Mouse (Mus musculus): Measurements from ENCODE around the gene Cd274. TPM values are rescaled to one million over a fixed set of nuclear protein-coding genes. Genes with fewer than 3 reads are reported as not detected.

Gene Cd274
- polyA plus RNA-seq, 1 experiment from 2014 or later = 0.18 TPM

DNA sequence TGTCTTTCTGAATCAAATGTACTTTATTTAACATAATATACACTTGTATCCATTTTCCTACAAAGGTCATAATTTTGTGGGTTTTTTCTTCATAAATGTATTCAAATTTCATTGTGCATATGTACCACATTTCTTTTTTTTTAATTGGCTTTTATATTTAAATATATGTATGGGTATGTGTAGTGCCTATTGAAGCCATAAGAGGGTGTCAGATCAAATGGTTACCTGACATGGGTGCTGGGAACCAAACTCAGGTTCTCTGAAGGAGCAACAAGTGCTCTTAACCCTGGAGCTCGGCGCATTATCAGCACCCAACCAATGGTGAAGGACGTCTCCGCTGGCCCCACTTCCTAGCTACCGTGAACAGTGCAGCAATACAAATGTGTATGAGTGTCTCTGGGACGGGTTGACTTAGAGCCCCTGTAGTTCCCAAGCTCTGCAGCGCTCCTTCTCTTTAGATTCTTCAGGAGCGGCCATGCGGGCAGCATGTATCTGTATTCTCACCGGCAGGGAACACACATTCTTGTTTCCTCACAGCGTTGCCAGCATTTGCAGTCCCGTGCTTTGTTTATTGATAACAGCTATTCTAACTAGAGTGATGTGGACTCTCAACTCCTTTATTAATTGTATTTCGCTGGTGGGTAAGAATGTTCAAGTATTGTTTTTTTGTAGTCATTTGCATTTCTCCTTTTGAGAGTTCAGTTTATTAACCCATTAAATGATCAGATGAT lies 40.3 kb upstream of the Cd274 start:
- no peak for ATAC-seq (replicated peaks; ENCODE audit: low FRiP score, low read depth)

DNA sequence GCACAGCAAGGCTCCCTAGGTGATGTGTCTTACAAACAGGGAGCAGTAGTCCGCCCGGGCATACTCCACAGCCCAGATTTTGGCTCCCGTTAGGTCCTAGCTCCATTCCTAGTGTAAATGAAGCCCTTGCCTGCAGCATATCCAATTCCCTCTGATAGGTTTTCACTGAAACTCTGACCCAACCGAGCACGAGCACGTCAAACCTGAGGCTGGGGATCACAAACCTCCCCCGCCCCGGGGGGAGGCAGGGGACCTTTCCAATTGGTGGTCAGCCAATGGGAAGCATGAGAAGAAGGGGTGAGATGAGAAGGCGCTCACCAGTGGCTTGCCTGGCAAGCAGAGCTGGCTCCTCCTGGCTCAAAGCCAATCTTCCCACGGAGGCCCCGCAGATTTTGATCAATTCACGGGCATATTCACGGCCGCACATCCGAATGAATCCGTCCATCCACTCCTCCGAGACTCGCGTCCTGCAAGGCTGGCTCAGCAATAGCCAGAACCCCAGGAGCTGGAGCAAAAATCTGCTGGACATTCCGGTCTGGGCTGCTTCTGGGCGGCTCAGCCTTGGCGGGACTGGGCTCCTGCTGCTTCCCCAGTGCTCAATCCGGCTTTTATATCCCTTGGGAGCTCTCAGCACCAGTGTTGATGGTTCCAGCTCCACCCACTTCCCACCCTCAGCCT lies 33.0 kb upstream of the Cd274 start, which contains the start of gene Rln1:
Gene Rln1, minus strand, starts transcription at position 603 of the 678 bp plus-strand sequence.
- 4% methylated on average over 23 of the region's 23 CpGs for WGBS
- Histone ChIP-seq H3K4me2 (ENCODE audit: low read length) (peak within 1 kb of the TSS; percentile 67), H3K4me1 (replicated peaks; ENCODE audit: insufficient read depth, low read length) (peaks cover 5% of the 10 kb centered on the region; the same call in 1 of the 2 replicates), H3K9ac (ENCODE audit: low read depth, low read length) (peak within 1 kb of the TSS; percentile 25), H3K36me3 (ENCODE audit: insufficient read depth, low read length) (no peaks in the 10 kb centered on the region), H3K9me3 (replicated peaks; ENCODE audit: low read length) (no peaks in the 10 kb centered on the region), H3K27me3 (ENCODE audit: insufficient read depth, low read length) (no peaks in the 10 kb centered on the region), H3K27ac (no peak within 1 kb of the TSS), H3K4me3 (replicated peaks; ENCODE audit: low read depth, low read length) (peak within 1 kb of the TSS; percentile 35)
- ATAC-seq (replicated peaks; ENCODE audit: low FRiP score, low read depth) (peak; percentile 82), DNase-seq (ENCODE audit: low spot score) (peak; percentile 65)
- no peak for TF ChIP-seq CTCF (IDR thresholded peaks at IDR 0.05; ENCODE audit: low read depth)

More for the DNA sequence above, 40.3 kb upstream of the Cd274 start:
- Histone ChIP-seq H3K36me3 (ENCODE audit: insufficient read depth, low read length) (no peaks in the 10 kb centered on the region), H3K27ac (no peak overlapping the region), H3K4me1 (replicated peaks; ENCODE audit: insufficient read depth, low read length) (no peaks in the 10 kb centered on the region), H3K9ac (ENCODE audit: low read depth, low read length) (no peak overlapping the region), H3K4me3 (replicated peaks; ENCODE audit: low read depth, low read length) (no peak overlapping the region), H3K27me3 (ENCODE audit: insufficient read depth, low read length) (no peaks in the 10 kb centered on the region), H3K4me2 (ENCODE audit: low read length) (no peak overlapping the region), H3K9me3 (replicated peaks; ENCODE audit: low read length) (no peaks in the 10 kb centered on the region)
- WGBS = 83% methylated on average over 13 of the region's 13 CpGs
- no peak for DNase-seq (ENCODE audit: low spot score)
- TF ChIP-seq CTCF (IDR thresholded peaks at IDR 0.05; ENCODE audit: low read depth) = no peak

DNA sequence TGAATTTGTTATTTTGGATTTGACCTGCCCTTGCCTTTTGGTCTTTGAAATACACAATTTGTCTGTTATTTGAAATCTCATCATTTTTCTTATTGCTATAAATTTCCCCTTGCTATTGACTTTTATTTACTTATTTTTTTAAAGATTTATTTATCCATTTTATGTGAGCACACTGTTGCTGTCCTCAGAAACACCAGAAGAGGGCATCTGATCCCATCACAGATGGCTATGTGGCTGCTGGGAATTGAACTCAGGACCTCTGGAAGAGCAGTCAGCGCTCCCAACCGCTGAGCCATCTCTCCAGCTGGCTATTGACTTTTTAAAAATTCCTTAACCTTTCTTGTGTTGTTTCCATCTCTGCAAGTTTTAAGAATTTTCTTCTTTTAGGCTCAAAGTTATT lies 30.6 kb upstream of the Cd274 start:
- Histone ChIP-seq H3K4me3 (replicated peaks; ENCODE audit: low read depth, low read length) (no peak overlapping the region), H3K9me3 (replicated peaks; ENCODE audit: low read length) (no peaks in the 10 kb centered on the region), H3K27ac (no peak overlapping the region), H3K9ac (ENCODE audit: low read depth, low read length) (no peak overlapping the region), H3K27me3 (ENCODE audit: insufficient read depth, low read length) (no peaks in the 10 kb centered on the region), H3K4me1 (replicated peaks; ENCODE audit: insufficient read depth, low read length) (peaks cover 5% of the 10 kb centered on the region; the same call in 1 of the 2 replicates), H3K36me3 (ENCODE audit: insufficient read depth, low read length) (no peaks in the 10 kb centered on the region), H3K4me2 (ENCODE audit: low read length) (no peak overlapping the region)
- WGBS = 88% methylated on average over 2 of the region's 2 CpGs
- DNase-seq (ENCODE audit: low spot score) = no peak
- no peak for ATAC-seq (replicated peaks; ENCODE audit: low FRiP score, low read depth)
- TF ChIP-seq CTCF (IDR thresholded peaks at IDR 0.05; ENCODE audit: low read depth) = no peak

DNA sequence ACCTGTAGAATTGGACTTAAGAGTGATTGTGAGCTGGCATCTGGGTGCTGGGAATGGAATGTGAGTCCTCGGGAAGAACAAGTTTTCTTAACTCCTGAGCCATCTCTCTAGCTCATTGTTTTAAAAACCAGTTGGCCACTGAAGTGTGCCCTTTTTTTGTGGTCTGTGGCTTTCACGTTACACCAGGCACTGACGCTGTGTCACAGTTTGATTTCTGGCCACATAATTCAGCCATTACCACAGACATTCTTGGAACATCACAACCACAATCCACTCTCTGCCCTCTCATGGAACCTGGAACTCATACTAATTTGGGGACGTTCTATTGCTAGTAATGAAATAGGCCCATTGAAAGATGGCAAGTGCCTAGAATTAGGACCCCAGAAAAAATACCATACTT lies 26.2 kb upstream of the Cd274 start:
- Histone ChIP-seq H3K4me2 (ENCODE audit: low read length) (no peak overlapping the region), H3K4me1 (replicated peaks; ENCODE audit: insufficient read depth, low read length) (no peaks in the 10 kb centered on the region), H3K36me3 (ENCODE audit: insufficient read depth, low read length) (no peaks in the 10 kb centered on the region), H3K9ac (ENCODE audit: low read depth, low read length) (no peak overlapping the region), H3K27me3 (ENCODE audit: insufficient read depth, low read length) (no peaks in the 10 kb centered on the region), H3K4me3 (replicated peaks; ENCODE audit: low read depth, low read length) (no peak overlapping the region), H3K27ac (no peak overlapping the region), H3K9me3 (replicated peaks; ENCODE audit: low read length) (no peaks in the 10 kb centered on the region)
- ATAC-seq (replicated peaks; ENCODE audit: low FRiP score, low read depth) (no peak), DNase-seq (ENCODE audit: low spot score) (no peak)
- WGBS = 74% methylated on average over 4 of the region's 4 CpGs
- TF ChIP-seq CTCF (IDR thresholded peaks at IDR 0.05; ENCODE audit: low read depth) = no peak

DNA sequence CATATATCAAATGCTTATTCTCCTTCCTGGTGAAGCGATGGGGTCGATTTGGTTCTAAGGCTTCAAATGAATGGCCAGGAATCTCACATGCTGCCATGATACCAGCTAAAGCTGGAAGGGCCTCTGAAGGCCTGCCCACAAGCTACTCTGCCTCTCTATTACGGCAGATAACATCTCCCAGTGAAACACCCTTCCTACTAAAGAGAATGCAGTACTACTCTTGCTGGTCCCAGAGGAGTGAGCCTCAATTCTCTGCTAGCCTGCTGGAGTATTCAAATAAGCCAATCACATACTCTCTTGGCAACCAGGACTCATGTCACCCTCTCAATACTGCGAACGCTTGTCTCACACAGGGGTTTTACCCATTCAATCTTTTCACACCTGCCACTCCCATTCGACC lies 25.0 kb upstream of the Cd274 start:
- no peak for ATAC-seq (replicated peaks; ENCODE audit: low FRiP score, low read depth)
- 74% methylated on average over 6 of the region's 6 CpGs for WGBS
- H3K4me1 ChIP-seq (replicated peaks; ENCODE audit: insufficient read depth, low read length) = no peaks in the 10 kb centered on the region

DNA sequence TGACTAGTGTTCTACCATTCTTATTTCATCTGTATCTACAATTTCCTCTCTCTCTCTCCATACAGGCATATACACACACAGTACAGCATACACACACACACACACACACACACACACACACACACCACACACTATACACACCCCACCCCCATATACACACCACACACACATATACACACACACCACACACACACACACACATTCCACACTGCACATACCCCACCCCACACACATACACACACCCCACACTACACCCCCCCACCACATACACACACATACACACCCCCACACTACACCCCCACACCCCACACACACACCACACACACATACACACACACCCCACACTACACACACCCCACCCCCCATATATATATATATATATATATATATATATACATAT lies 22.4 kb upstream of the Cd274 start:
- Histone ChIP-seq H3K27me3 (ENCODE audit: insufficient read depth, low read length) (no peaks in the 10 kb centered on the region), H3K36me3 (ENCODE audit: insufficient read depth, low read length) (no peaks in the 10 kb centered on the region), H3K4me2 (ENCODE audit: low read length) (no peak overlapping the region), H3K4me3 (replicated peaks; ENCODE audit: low read depth, low read length) (no peak overlapping the region), H3K27ac (no peak overlapping the region), H3K9me3 (replicated peaks; ENCODE audit: low read length) (no peaks in the 10 kb centered on the region), H3K9ac (ENCODE audit: low read depth, low read length) (no peak overlapping the region), H3K4me1 (replicated peaks; ENCODE audit: insufficient read depth, low read length) (no peaks in the 10 kb centered on the region)
- TF ChIP-seq CTCF (IDR thresholded peaks at IDR 0.05; ENCODE audit: low read depth) = no peak
- no peak for ATAC-seq (replicated peaks; ENCODE audit: low FRiP score, low read depth)
- no peak for DNase-seq (ENCODE audit: low spot score)

More for the DNA sequence above, 25.0 kb upstream of the Cd274 start:
- no peaks in the 10 kb centered on the region for H3K9me3 ChIP-seq (replicated peaks; ENCODE audit: low read length)
- H3K27ac ChIP-seq = no peak overlapping the region
- TF ChIP-seq CTCF (IDR thresholded peaks at IDR 0.05; ENCODE audit: low read depth) = no peak
- no peak overlapping the region for H3K4me3 ChIP-seq (replicated peaks; ENCODE audit: low read depth, low read length)
- H3K4me2 ChIP-seq (ENCODE audit: low read length) = no peak overlapping the region
- no peak overlapping the region for H3K9ac ChIP-seq (ENCODE audit: low read depth, low read length)
- no peak for DNase-seq (ENCODE audit: low spot score)
- no peaks in the 10 kb centered on the region for H3K27me3 ChIP-seq (ENCODE audit: insufficient read depth, low read length)
- no peaks in the 10 kb centered on the region for H3K36me3 ChIP-seq (ENCODE audit: insufficient read depth, low read length)

All from kidney, postnatal 0 days (tissue).